Mouse (Mus musculus): Measurements from ENCODE around the gene Ap1m2.

- TF ChIP-seq POLR2A (IDR thresholded peaks at IDR 0.05; ENCODE audit: borderline replicate concordance, extremely low read depth, insufficient read depth, insufficient read length, poor library complexity, severe bottlenecking) (no peak), CTCF (IDR thresholded peaks at IDR 0.05; ENCODE audit: borderline replicate concordance, extremely low read depth, insufficient read depth, insufficient read length) (no peak)
Observed at GRCm38 (mm10) chr9:21332161-21333061, 20.3 kb upstream of the Ap1m2 start.

Data from brain, embryonic 14.5 days (tissue).